Mouse (Mus musculus) liver, embryonic 15.5 days (tissue): ENCODE data around the gene Dync1li1. TPM values are rescaled to one million over a fixed set of nuclear protein-coding genes. Genes with fewer than 3 reads are reported as not detected.
"Not testable (repeated sequence)": the region's sequence is repeated elsewhere in the genome, so short reads cannot be mapped to it uniquely, and the experiment has no call there.

Source experiments
- ATAC-seq: fragments of 200-750 bp; cut with Nextera tagmentation; 2 replicates; pipeline ENCODE4 v1.8.0; 2017; ENCODE audit warnings: moderate number of reproducible peaks, mild to moderate bottlenecking, moderate library complexity; ENCODE audit not compliant: insufficient read depth
- H3K27ac ChIP-seq: fragments of 300-500 bp; sonication (generic); replicated peaks from 2 replicates; pipeline ENCODE4 v1.5.1; 2015; ENCODE audit warnings: mild to moderate bottlenecking, inconsistent platforms
- H3K27me3 ChIP-seq: fragments of 300-500 bp; sonication (generic); 2 replicates; pipeline ENCODE4 v1.6.1; 2015; ENCODE audit warnings: mild to moderate bottlenecking, inconsistent platforms
- H3K36me3 ChIP-seq: fragments of 300-500 bp; sonication (generic); replicated peaks from 2 replicates; pipeline ENCODE4 v1.6.1; 2015; ENCODE audit warnings: moderate library complexity, mild to moderate bottlenecking, inconsistent platforms
- H3K4me1 ChIP-seq: fragments of 300-500 bp; sonication (generic); replicated peaks from 2 replicates; pipeline ENCODE4 v1.6.1; 2015; ENCODE audit warnings: inconsistent platforms
- H3K4me2 ChIP-seq: fragments of 300-500 bp; sonication (generic); 2 replicates; pipeline ENCODE4 v1.6.1; 2015; ENCODE audit warnings: moderate library complexity, mild to moderate bottlenecking, inconsistent platforms
- H3K4me3 ChIP-seq: fragments of 300-500 bp; sonication (generic); replicated peaks from 2 replicates; pipeline ENCODE4 v1.5.1; 2015; ENCODE audit warnings: mild to moderate bottlenecking, inconsistent platforms
- H3K9ac ChIP-seq: fragments of 300-500 bp; sonication (generic); 2 replicates; pipeline ENCODE4 v1.6.1; 2015; ENCODE audit warnings: moderate library complexity, mild to moderate bottlenecking, inconsistent platforms
- H3K9me3 ChIP-seq: fragments of 300-500 bp; sonication (generic); replicated peaks from 2 replicates; pipeline ENCODE4 v1.6.1; 2016; ENCODE audit warnings: inconsistent platforms
- WGBS: fragments of 180-500 bp; shearing (Covaris S2); methylation state at CpG from one replicate; pipeline ENCODE4 v1.1.7; 2015; ENCODE audit warnings: mixed read lengths; ENCODE audit not compliant: insufficient replicate concordance; 5-methylcytosine and 5-hydroxymethylcytosine counted together
- polyA plus RNA-seq: library from polyadenylated mRNA; unstranded; fragments of >200 nt; fragmentation: Nextera tagmentation; extraction: Ambion mirVana; gene quantifications from 2 replicates; pipeline ENCODE4 v1.2.1, GENCODE M21; 2015

The Dync1li1 gene
- polyA plus RNA-seq, 1 experiment from 2014 or later, result 20.9 TPM

DNA sequence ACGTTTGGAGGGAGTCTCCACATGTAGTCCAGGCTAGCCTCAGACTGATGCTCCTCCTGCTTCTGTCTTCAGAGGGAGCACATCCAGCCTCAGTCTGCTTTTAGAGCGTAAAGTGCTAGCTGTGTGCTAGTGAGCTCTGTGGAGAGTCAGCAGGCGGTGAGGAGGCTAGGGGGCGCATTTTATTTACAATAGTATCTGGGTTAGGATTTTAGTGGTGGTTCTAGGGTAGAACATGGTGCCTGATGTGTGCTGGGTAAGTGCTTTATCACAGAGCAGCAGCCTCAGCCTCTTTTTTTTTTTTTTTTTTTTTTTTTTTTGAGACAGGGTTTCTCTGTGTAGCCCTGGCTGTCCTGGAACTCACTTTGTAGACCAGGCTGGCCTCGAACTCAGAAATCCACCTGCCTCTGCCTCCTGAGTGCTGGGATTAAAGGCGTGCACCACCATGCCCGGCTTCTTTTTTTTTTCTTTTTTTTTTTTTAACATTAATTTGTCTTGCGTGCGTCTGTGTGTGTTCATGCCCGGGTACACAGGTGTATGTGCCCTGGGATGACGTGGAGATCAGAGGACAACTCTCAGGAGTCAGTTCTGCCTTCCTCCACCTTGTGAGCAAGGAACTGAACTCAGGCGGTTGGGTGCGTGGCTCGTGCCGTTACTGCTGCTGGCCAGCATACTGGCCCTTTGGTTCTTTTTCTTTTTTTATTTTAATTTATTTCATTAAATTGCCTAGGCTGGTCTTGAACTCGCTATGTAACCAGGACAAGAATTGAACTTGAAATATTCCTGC lies 11.5 kb downstream of the Dync1li1 start:
- Histone ChIP-seq H3K9ac (no peak overlapping the region), H3K27ac (no peak overlapping the region), H3K36me3 (peaks cover 19% of the 10 kb centered on the region; the same call in 1 of the 2 replicates), H3K4me1 (peaks cover 19% of the 10 kb centered on the region; the same call in 1 of the 2 replicates), H3K9me3 (no peaks in the 10 kb centered on the region), H3K27me3 (no peaks in the 10 kb centered on the region), H3K4me3 (no peak overlapping the region), H3K4me2 (no peak overlapping the region)
- ATAC-seq, result 0 out of 2 replicates have a peak, but pooled peaks have one; percentile 37
- WGBS, result 73% methylated on average over 13 of the region's 16 CpGs

GRCm38 (mm10) chr9:114701031-114701430 lies 12.4 kb downstream of the Dync1li1 start:
- Histone ChIP-seq H3K27ac (no peak overlapping the region), H3K4me2 (no peak overlapping the region), H3K27me3 (no peaks in the 10 kb centered on the region), H3K4me3 (no peak overlapping the region), H3K9me3 (no peaks in the 10 kb centered on the region), H3K9ac (no peak overlapping the region), H3K4me1 (peaks cover 17% of the 10 kb centered on the region; the same call in 1 of the 2 replicates), H3K36me3 (peaks cover 27% of the 10 kb centered on the region)
- 69% methylated on average over 2 of the region's 2 CpGs for WGBS
- no peak for ATAC-seq

- Histone ChIP-seq H3K27ac (no peak overlapping the region), H3K4me3 (no peak overlapping the region), H3K4me1 (peaks cover 17% of the 10 kb centered on the region; the same call in 1 of the 2 replicates), H3K36me3 (peaks cover 28% of the 10 kb centered on the region), H3K4me2 (no peak overlapping the region), H3K9ac (no peak overlapping the region), H3K27me3 (no peaks in the 10 kb centered on the region), H3K9me3 (no peaks in the 10 kb centered on the region)
- WGBS, result 75% methylated on average over 4 of the region's 4 CpGs
- ATAC-seq, result no peak
Observed at GRCm38 (mm10) chr9:114701921-114702320, 13.3 kb downstream of the Dync1li1 start.

DNA sequence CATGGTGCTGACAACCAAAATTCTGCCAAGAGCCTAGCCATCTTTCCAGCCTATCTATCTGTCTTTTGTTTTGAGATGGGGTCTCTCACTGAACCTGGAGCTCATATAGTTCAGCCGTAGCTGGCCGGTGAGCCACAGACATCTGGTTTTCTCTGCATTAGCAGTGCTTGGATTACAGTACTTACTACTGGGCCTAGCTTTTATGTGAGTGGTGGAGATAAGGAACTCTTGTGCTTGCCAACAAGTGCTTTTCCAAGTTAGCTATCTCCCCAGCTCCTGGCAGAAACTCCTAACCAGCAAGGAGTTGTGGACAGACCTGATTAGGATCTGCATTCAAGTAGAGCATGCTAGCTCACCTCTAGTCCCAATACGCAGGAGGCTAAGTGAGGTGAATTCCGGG lies 19.2 kb downstream of the Dync1li1 start:
- no peak for ATAC-seq
- Histone ChIP-seq H3K4me2 (no peak overlapping the region), H3K36me3 (peaks cover 51% of the 10 kb centered on the region), H3K9ac (no peak overlapping the region), H3K27ac (no peak overlapping the region), H3K4me3 (no peak overlapping the region), H3K9me3 (no peaks in the 10 kb centered on the region), H3K27me3 (no peaks in the 10 kb centered on the region), H3K4me1 (no peaks in the 10 kb centered on the region)
- 84% methylated on average over 4 of the region's 4 CpGs for WGBS

- no peak for ATAC-seq
- Histone ChIP-seq H3K36me3 (peaks cover 71% of the 10 kb centered on the region), H3K4me3 (no peak overlapping the region), H3K27me3 (no peaks in the 10 kb centered on the region), H3K9me3 (no peaks in the 10 kb centered on the region), H3K4me2 (no peak overlapping the region), H3K4me1 (no peaks in the 10 kb centered on the region), H3K9ac (no peak overlapping the region), H3K27ac (no peak overlapping the region)
- 55% methylated on average over 7 of the region's 7 CpGs for WGBS
Observed at GRCm38 (mm10) chr9:114710345-114710744, 21.8 kb downstream of the Dync1li1 start.

DNA sequence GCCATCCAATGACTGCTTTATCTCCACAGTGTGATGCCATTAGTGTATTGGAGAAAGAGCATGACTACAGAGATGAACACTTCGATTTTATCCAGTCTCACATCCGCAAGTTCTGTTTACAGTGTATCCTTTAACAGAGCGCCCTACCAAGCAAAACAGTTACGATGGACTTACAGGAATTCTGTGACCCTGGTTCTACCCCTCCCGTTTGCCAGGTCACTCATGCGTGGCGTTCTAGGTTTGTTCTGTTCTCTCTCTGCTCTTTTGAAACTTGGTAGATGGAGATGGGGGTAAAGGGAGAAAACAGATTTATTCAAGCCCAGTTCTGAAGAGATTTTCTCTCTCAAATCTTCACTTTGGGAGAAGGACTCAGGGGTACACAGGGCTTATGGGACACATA lies 24.9 kb downstream of the Dync1li1 start:
- Histone ChIP-seq H3K36me3 (peaks cover 78% of the 10 kb centered on the region), H3K27me3 (no peaks in the 10 kb centered on the region), H3K9me3 (no peaks in the 10 kb centered on the region), H3K4me2 (no peak overlapping the region), H3K9ac (no peak overlapping the region), H3K4me1 (no peaks in the 10 kb centered on the region), H3K27ac (no peak overlapping the region), H3K4me3 (no peak overlapping the region)
- WGBS, result 88% methylated on average over 7 of the region's 7 CpGs
- ATAC-seq, result no peak

GRCm38 (mm10) chr9:114716677-114717331 lies 28.2 kb downstream of the Dync1li1 start:
- H3K27me3 ChIP-seq, result no peaks in the 10 kb centered on the region
- H3K4me1 ChIP-seq, result no peaks in the 10 kb centered on the region
- H3K9me3 ChIP-seq, result no peaks in the 10 kb centered on the region
- H3K36me3 ChIP-seq, result peaks cover 82% of the 10 kb centered on the region
- no peak overlapping the region for H3K9ac ChIP-seq
- H3K4me2 ChIP-seq, result no peak overlapping the region
- no peak overlapping the region for H3K27ac ChIP-seq
- WGBS, result 73% methylated on average over 18 of the region's 18 CpGs
- peak; percentile 51; the same call in 1 of the 2 replicates for ATAC-seq
- H3K4me3 ChIP-seq, result no peak overlapping the region

GRCm38 (mm10) chr9:114727315-114727714 lies 38.7 kb downstream of the Dync1li1 start:
- no peak for ATAC-seq
- Histone ChIP-seq H3K4me2 (no peak overlapping the region), H3K36me3 (peaks cover 33% of the 10 kb centered on the region), H3K9ac (no peak overlapping the region), H3K4me1 (peaks cover 33% of the 10 kb centered on the region), H3K27me3 (no peaks in the 10 kb centered on the region), H3K27ac (no peak overlapping the region), H3K4me3 (no peak overlapping the region), H3K9me3 (no peaks in the 10 kb centered on the region)
- 4% methylated on average over 3 of the region's 3 CpGs for WGBS

DNA sequence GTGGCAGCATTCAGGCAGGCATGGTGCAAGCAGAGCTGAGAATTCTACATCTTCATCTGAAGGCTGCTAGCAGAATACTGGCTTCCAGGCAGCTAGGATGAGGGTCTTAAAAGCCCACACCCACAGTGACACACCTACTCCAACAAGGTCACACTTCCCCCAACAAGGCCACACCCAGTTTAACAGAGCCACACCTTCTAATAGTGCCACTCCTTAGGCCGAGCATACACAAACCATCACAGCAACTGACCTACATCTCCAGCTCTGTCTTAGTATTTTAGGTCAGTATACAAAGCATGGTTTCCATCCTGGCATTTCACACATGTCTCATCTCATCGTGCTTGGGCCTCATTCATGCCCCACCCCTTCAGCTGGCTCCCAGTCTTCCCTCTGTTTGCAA lies 39.8 kb downstream of the Dync1li1 start:
- not testable (repeated sequence) for H3K9ac ChIP-seq, ATAC-seq, H3K4me3 ChIP-seq, H3K27ac ChIP-seq, H3K27me3 ChIP-seq, H3K9me3 ChIP-seq, H3K4me2 ChIP-seq
- H3K36me3 ChIP-seq, result peaks cover 21% of the 10 kb centered on the region
- 27% methylated on average over 2 of the region's 2 CpGs for WGBS
- peaks cover 44% of the 10 kb centered on the region for H3K4me1 ChIP-seq

- H3K4me2 ChIP-seq, result peak overlapping the region; percentile 96
- no peaks in the 10 kb centered on the region for H3K27me3 ChIP-seq
- peak overlapping the region; percentile 95 for H3K4me3 ChIP-seq
- no peak for ATAC-seq
- peak overlapping the region; percentile 37; the same call in 1 of the 2 replicates for H3K9ac ChIP-seq
- WGBS, result 15% methylated on average over 27 of the region's 30 CpGs
- H3K9me3 ChIP-seq, result no peaks in the 10 kb centered on the region
- H3K36me3 ChIP-seq, result 0 out of 2 replicates have a peak, but pooled peaks cover 5% of the 10 kb centered on the region
- peak overlapping the region; percentile 43 for H3K27ac ChIP-seq
- H3K4me1 ChIP-seq, result peaks cover 59% of the 10 kb centered on the region
Observed at GRCm38 (mm10) chr9:114729911-114730805, 41.6 kb downstream of the Dync1li1 start.
